Mouse (Mus musculus) C2C12 (cell line): ENCODE measurements around the gene Zfp112. TPM values are rescaled to one million over a fixed set of nuclear protein-coding genes. Genes with fewer than 3 reads are reported as not detected.

Experiments
- H3K27me3 ChIP-seq: one replicate; pipeline ENCODE4 v1.6.1; 2011; ENCODE audit not compliant: control insufficient read depth, insufficient read depth, insufficient read length
- H3K36me3 ChIP-seq: one replicate; pipeline ENCODE4 v1.6.1; 2011; ENCODE audit not compliant: control insufficient read depth, insufficient read depth
- H3K4me3 ChIP-seq: one replicate; pipeline ENCODE4 v1.5.1; 2011; ENCODE audit warnings: mild to moderate bottlenecking, control low read depth; ENCODE audit not compliant: poor library complexity, insufficient read depth, severe bottlenecking
- H3K79me2 ChIP-seq: one replicate; pipeline ENCODE4 v1.6.1; 2011; ENCODE audit not compliant: control insufficient read depth, insufficient read depth
- H3K79me3 ChIP-seq: one replicate; pipeline ENCODE4 v1.6.1; 2011; ENCODE audit warnings: low read depth, control low read depth
- H3ac ChIP-seq: one replicate; pipeline ENCODE3; 2011; ENCODE audit warnings: low read depth; ENCODE audit not compliant: control insufficient read depth, insufficient read length
- CEBPB ChIP-seq: IDR thresholded peaks from one replicate; pipeline ENCODE4 v1.6.1; 2011; ENCODE audit warnings: low read depth, mild to moderate bottlenecking, control low read depth, moderate library complexity
- CTCF ChIP-seq: IDR thresholded peaks from one replicate; pipeline ENCODE4 v1.5.1; 2011; ENCODE audit not compliant: control insufficient read depth, insufficient read depth, insufficient read length
- FOSL1 ChIP-seq: IDR thresholded peaks from one replicate; pipeline ENCODE4 v1.8.0; 2011; ENCODE audit warnings: mild to moderate bottlenecking, low read length; ENCODE audit not compliant: poor library complexity, insufficient read depth, severe bottlenecking
- MAX ChIP-seq: IDR thresholded peaks from one replicate; pipeline ENCODE4 v1.6.1; 2011; ENCODE audit warnings: mild to moderate bottlenecking, control low read depth
- MYOD1 ChIP-seq: IDR thresholded peaks from one replicate; pipeline ENCODE4 v1.6.1; 2011; ENCODE audit warnings: low read depth; ENCODE audit not compliant: control insufficient read depth, insufficient read length
- MYOG ChIP-seq: IDR thresholded peaks from one replicate; pipeline ENCODE4 v1.6.1; 2011; ENCODE audit not compliant: control insufficient read depth, insufficient read length; ENCODE audit errors: extremely low read depth
- USF1 ChIP-seq: IDR thresholded peaks from one replicate; pipeline ENCODE4 v1.6.1; 2011; ENCODE audit warnings: low read depth, mild to moderate bottlenecking, control low read depth, moderate library complexity
- polyA plus RNA-seq: library from polyadenylated mRNA; unstranded; fragments of >200 nt; fragmentation: generic; extraction: Trizol; gene quantifications from one replicate; pipeline ENCODE4 v1.2.1, GENCODE M21; 2012; ENCODE audit warnings: missing spikeins

The Zfp112 gene
- polyA plus RNA-seq, 1 experiment, result 0.48 TPM

GRCm38 (mm10) chr7:24116655-24117054, 4.5 kb downstream of the Zfp112 start:
- Histone ChIP-seq H3K4me3 (no peak overlapping the region), H3K79me3 (no peaks in the 10 kb centered on the region), H3K79me2 (no peaks in the 10 kb centered on the region), H3K27me3 (no peaks in the 10 kb centered on the region), H3K36me3 (no peaks in the 10 kb centered on the region), H3ac (no peak overlapping the region)
- no peak for TF ChIP-seq CEBPB
- TF ChIP-seq CTCF, result no peak
- no peak for TF ChIP-seq MYOG
- TF ChIP-seq FOSL1, result no peak
- no peak for TF ChIP-seq USF1

DNA sequence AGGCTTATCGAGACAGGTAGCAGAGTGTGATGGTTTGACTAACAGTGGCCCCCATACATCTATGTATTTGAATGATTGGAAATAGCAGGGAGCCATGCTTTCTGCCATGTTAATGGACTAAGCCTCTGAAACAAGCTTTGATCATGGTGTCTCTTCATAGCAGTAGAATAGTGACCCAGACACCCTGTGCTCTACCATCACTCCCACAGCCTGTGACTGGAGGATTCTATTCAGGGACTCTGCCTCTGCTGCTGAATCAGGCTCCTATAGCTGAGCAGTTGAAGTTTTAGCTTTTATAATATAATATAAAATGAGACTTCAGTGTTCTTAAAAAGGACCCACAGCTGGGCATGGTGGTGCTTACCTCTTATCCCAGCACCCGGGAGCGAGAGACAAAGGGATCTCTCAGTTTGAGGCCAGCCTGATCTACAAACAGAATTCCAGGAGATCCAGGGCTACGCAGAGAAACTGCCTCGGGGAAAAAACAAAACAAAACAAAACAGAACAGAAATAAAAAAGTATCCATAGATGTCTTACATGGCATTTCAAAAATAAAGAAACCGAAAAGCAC, 21.4 kb downstream of the Zfp112 start:
- Histone ChIP-seq H3ac (peak overlapping the region; percentile 32), H3K79me2 (no peaks in the 10 kb centered on the region), H3K36me3 (no peaks in the 10 kb centered on the region), H3K4me3 (peak overlapping the region; percentile 14), H3K79me3 (no peaks in the 10 kb centered on the region), H3K27me3 (no peaks in the 10 kb centered on the region)
- TF ChIP-seq MAX (no peak), FOSL1 (no peak), CEBPB (no peak), CTCF (no peak), MYOD1 (no peak), USF1 (no peak), MYOG (no peak)

DNA sequence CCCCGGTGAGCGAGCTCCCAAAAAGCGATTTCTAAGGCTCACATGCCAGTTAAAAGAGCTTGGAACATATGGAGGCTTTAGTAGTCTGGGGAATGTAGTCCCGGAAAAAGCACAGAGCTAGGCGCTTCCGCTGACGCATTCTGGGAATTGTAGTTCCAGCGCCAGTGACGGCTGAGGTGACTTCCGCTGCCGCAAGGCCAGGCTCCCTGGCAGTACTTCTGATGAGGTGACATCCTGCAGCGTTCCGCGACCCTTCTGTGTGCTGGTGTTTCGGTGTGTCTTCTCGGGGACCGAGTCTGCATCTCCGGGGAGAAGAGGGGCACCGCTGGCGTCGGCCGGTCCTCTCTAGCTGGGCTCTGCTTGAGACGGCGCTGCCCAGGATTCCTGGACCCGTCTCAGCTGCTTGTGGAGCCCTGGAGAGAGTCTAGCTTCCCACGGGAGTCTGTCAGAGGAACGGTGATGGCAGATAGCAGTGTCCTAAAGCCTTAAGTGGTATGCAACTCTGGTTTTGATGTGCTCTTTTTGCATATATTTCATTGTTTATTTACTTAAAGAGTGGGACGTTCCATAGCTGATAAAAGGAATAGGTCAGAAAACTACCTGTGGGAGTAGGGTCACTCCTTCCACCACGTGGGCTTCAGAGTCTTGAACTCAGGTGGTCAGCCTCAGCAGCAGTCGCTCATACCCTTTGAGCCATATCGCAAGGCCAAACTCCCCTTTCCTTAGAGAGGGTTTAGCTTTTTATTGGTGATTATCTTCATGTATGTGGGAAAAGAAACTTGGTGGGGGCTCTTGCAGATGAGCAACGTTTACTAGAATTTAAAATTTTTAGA, 22.1 kb downstream of the Zfp112 start, which contains the start of gene Zfp235:
Gene Zfp235 (plus strand): TSS at position 174 of the 833 bp plus-strand sequence.
- peak within 1 kb of the TSS; percentile 31 for H3K4me3 ChIP-seq
- TF ChIP-seq CEBPB (no peak), USF1 (no peak), MYOG (no peak), CTCF (no peak), FOSL1 (no peak), MYOD1 (no peak), MAX (no peak)
- H3K79me3 ChIP-seq, result no peaks in the 10 kb centered on the region
- H3ac ChIP-seq, result peak within 1 kb of the TSS; percentile 74
- no peaks in the 10 kb centered on the region for H3K79me2 ChIP-seq
- no peaks in the 10 kb centered on the region for H3K27me3 ChIP-seq
- H3K36me3 ChIP-seq, result no peaks in the 10 kb centered on the region

GRCm38 (mm10) chr7:24142566-24142965, 30.5 kb downstream of the Zfp112 start:
- Histone ChIP-seq H3K36me3 (no peaks in the 10 kb centered on the region), H3K27me3 (no peaks in the 10 kb centered on the region), H3K4me3 (no peak overlapping the region), H3K79me3 (no peaks in the 10 kb centered on the region), H3K79me2 (no peaks in the 10 kb centered on the region), H3ac (no peak overlapping the region)
- TF ChIP-seq CTCF (no peak), MYOD1 (no peak), FOSL1 (no peak), MAX (no peak), CEBPB (no peak), USF1 (no peak), MYOG (no peak)

DNA sequence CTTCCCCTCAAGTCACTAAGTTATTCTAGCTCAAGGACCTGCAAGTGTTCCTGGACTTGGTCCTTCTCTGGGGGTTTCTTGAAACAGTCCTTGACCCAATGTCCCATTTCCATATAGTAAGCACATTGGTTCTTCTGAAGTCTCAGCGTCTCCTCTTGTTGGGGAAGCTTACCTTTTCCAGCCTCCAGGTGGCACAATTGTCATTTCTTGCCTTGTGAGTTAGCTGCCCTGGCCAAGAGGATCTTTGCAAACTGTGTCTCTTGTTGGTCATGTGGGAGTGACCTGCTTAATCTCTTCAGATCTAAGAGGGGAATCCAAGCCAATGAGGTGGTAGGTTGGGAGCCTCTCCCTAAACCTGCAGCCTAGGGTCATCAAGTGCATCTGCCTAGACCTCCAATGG, 41.2 kb downstream of the Zfp112 start:
- Histone ChIP-seq H3K79me3 (no peaks in the 10 kb centered on the region), H3K36me3 (no peaks in the 10 kb centered on the region), H3K4me3 (no peak overlapping the region), H3ac (no peak overlapping the region), H3K79me2 (no peaks in the 10 kb centered on the region), H3K27me3 (no peaks in the 10 kb centered on the region)
- TF ChIP-seq CTCF, result no peak
- no peak for TF ChIP-seq USF1
- no peak for TF ChIP-seq MAX
- TF ChIP-seq MYOG, result no peak
- no peak for TF ChIP-seq MYOD1
- TF ChIP-seq FOSL1, result no peak
- TF ChIP-seq CEBPB, result no peak

DNA sequence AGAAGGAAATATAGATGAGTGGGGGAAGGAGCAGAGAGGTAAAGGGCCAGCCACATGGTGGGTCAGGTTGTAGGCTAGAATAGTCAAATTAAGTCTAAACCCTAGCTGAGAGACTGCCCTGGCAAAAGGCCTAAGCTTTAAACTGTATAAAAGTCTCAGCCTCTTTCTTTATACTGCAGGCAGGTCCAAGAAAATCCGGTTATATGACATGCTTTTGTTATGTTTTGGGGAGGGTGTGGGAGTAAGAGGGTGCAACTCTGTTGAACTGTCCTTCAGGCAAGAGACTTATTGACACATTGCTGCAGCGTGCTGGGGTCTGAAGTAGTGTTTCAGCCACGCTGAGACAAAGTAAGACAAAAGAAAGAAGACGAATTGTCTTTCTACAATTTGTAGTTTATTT, 60.1 kb downstream of the Zfp112 start:
- H3K79me3 ChIP-seq, result no peaks in the 10 kb centered on the region
- H3K79me2 ChIP-seq, result no peaks in the 10 kb centered on the region
- H3K27me3 ChIP-seq, result no peaks in the 10 kb centered on the region
- no peak overlapping the region for H3K4me3 ChIP-seq
- no peak overlapping the region for H3ac ChIP-seq
- TF ChIP-seq MYOG (no peak), USF1 (no peak), CEBPB (no peak), CTCF (no peak), FOSL1 (no peak), MAX (no peak), MYOD1 (no peak)
- no peaks in the 10 kb centered on the region for H3K36me3 ChIP-seq
